Mouse (Mus musculus) stomach, embryonic 16.5 days (tissue): Measurements from ENCODE around the gene Dcakd. TPM values are rescaled to one million over a fixed set of nuclear protein-coding genes. Genes with fewer than 3 reads are reported as not detected.

Source experiments
- ATAC-seq: fragments of 200-750 bp; cut with Nextera tagmentation; 2 replicates; pipeline ENCODE4 v1.8.0; 2017; ENCODE audit warnings: moderate number of reproducible peaks, moderate TSS enrichment; ENCODE audit not compliant: insufficient read depth, low FRiP score
- H3K27ac ChIP-seq: fragments of 300-500 bp; sonication (generic); 2 replicates; pipeline ENCODE4 v1.5.1; 2014; ENCODE audit warnings: low read length
- H3K27me3 ChIP-seq: fragments of 300-500 bp; sonication (generic); 2 replicates; pipeline ENCODE4 v1.6.1; 2014; ENCODE audit warnings: low read length, control low read depth, mixed read lengths; ENCODE audit not compliant: control insufficient read depth, insufficient read depth
- H3K36me3 ChIP-seq: fragments of 300-500 bp; sonication (generic); 2 replicates; pipeline ENCODE4 v1.6.1; 2014; ENCODE audit warnings: low read length; ENCODE audit not compliant: control insufficient read depth, insufficient read depth
- H3K4me1 ChIP-seq: fragments of 300-500 bp; sonication (generic); 2 replicates; pipeline ENCODE4 v1.6.1; 2014; ENCODE audit warnings: low read length, control low read depth, mixed read lengths; ENCODE audit not compliant: control insufficient read depth, insufficient read depth
- H3K4me2 ChIP-seq: fragments of 300-500 bp; sonication (generic); 2 replicates; pipeline ENCODE4 v1.6.1; 2014; ENCODE audit warnings: low read depth, low read length, mixed read lengths
- H3K4me3 ChIP-seq: fragments of 300-500 bp; sonication (generic); replicated peaks from 2 replicates; pipeline ENCODE4 v1.5.1; 2014; ENCODE audit warnings: mild to moderate bottlenecking, low read length
- H3K9ac ChIP-seq: fragments of 300-500 bp; sonication (generic); 2 replicates; pipeline ENCODE4 v1.6.1; 2014; ENCODE audit warnings: low read length
- H3K9me3 ChIP-seq: fragments of 300-500 bp; sonication (generic); replicated peaks from 2 replicates; pipeline ENCODE4 v1.6.1; 2016; ENCODE audit warnings: low read length, control low read depth; ENCODE audit not compliant: control insufficient read depth
- WGBS: fragments of 180-500 bp; shearing (Covaris S2); extraction: QIAGEN DNeasy Blood & Tissue Kit; methylation state at CpG from one replicate; pipeline ENCODE4 v1.1.7; 2014; 5-methylcytosine and 5-hydroxymethylcytosine counted together
- polyA plus RNA-seq: library from polyadenylated mRNA; unstranded; fragments of >200 nt; fragmentation: Nextera tagmentation; extraction: Ambion mirVana; gene quantifications from 2 replicates; pipeline ENCODE4 v1.2.1, GENCODE M21; 2015

Dcakd gene
- polyA plus RNA-seq, 1 experiment from 2014 or later = 85.2 TPM

- Histone ChIP-seq H3K4me3 (no peak overlapping the region), H3K9me3 (no peaks in the 10 kb centered on the region), H3K27me3 (peaks cover 5% of the 10 kb centered on the region; the same call in 1 of the 2 replicates), H3K4me1 (peaks cover 11% of the 10 kb centered on the region), H3K36me3 (no peaks in the 10 kb centered on the region), H3K9ac (peak overlapping the region; percentile 55), H3K4me2 (peak overlapping the region; percentile 16; the same call in 1 of the 2 replicates), H3K27ac (peak overlapping the region; percentile 25; the same call in 1 of the 2 replicates)
- WGBS = 8% methylated on average over 16 of the region's 16 CpGs
- 0 out of 2 replicates have a peak, but pooled peaks have one; percentile 23 for ATAC-seq
Measured at GRCm38 (mm10) chr11:102963246-102963854, 64.8 kb downstream of the Dcakd start.

GRCm38 (mm10) chr11:102962861-102963245 is 65.3 kb downstream of the Dcakd start:
- Histone ChIP-seq H3K4me1 (peaks cover 13% of the 10 kb centered on the region), H3K36me3 (no peaks in the 10 kb centered on the region), H3K27ac (peak overlapping the region; percentile 25; the same call in 1 of the 2 replicates), H3K4me2 (0 out of 2 replicates have a peak overlapping the region, but pooled peaks have one; percentile 9), H3K9me3 (no peaks in the 10 kb centered on the region), H3K9ac (peak overlapping the region; percentile 55; the same call in 1 of the 2 replicates), H3K27me3 (peaks cover 5% of the 10 kb centered on the region; the same call in 1 of the 2 replicates), H3K4me3 (no peak overlapping the region)
- WGBS = 36% methylated on average over 7 of the region's 7 CpGs
- ATAC-seq = no peak

- Histone ChIP-seq H3K27me3 (peaks cover 5% of the 10 kb centered on the region; the same call in 1 of the 2 replicates), H3K4me2 (no peak overlapping the region), H3K9ac (no peak overlapping the region), H3K4me1 (peaks cover 24% of the 10 kb centered on the region), H3K27ac (no peak overlapping the region), H3K9me3 (no peaks in the 10 kb centered on the region), H3K36me3 (no peaks in the 10 kb centered on the region), H3K4me3 (no peak overlapping the region)
- 95% methylated on average over 4 of the region's 4 CpGs for WGBS
- no peak for ATAC-seq
Measured at GRCm38 (mm10) chr11:102961082-102961481, 67.1 kb downstream of the Dcakd start.

- ATAC-seq = no peak
- Histone ChIP-seq H3K36me3 (no peaks in the 10 kb centered on the region), H3K4me3 (no peak overlapping the region), H3K4me1 (peaks cover 24% of the 10 kb centered on the region), H3K27ac (no peak overlapping the region), H3K4me2 (no peak overlapping the region), H3K27me3 (no peaks in the 10 kb centered on the region), H3K9ac (no peak overlapping the region), H3K9me3 (no peaks in the 10 kb centered on the region)
- 83% methylated on average over 1 of the region's 1 CpGs for WGBS
Measured at GRCm38 (mm10) chr11:102958870-102959269, 69.3 kb downstream of the Dcakd start.

- H3K27me3 ChIP-seq = no peaks in the 10 kb centered on the region
- H3K4me3 ChIP-seq = no peak overlapping the region
- no peak overlapping the region for H3K9ac ChIP-seq
- no peaks in the 10 kb centered on the region for H3K9me3 ChIP-seq
- peaks cover 19% of the 10 kb centered on the region for H3K4me1 ChIP-seq
- no peaks in the 10 kb centered on the region for H3K36me3 ChIP-seq
- 81% methylated on average over 6 of the region's 6 CpGs for WGBS
- no peak for ATAC-seq
- H3K27ac ChIP-seq = no peak overlapping the region
- H3K4me2 ChIP-seq = no peak overlapping the region
Measured at GRCm38 (mm10) chr11:102958431-102958830, 69.7 kb downstream of the Dcakd start.

GRCm38 (mm10) chr11:102957692-102958091 is 70.4 kb downstream of the Dcakd start:
- peak overlapping the region; percentile 80 for H3K27ac ChIP-seq
- no peak overlapping the region for H3K4me3 ChIP-seq
- ATAC-seq = no peak
- H3K4me2 ChIP-seq = no peak overlapping the region
- peak overlapping the region; percentile 48; the same call in 1 of the 2 replicates for H3K9ac ChIP-seq
- H3K4me1 ChIP-seq = peaks cover 21% of the 10 kb centered on the region
- WGBS = 61% methylated on average over 8 of the region's 8 CpGs
- H3K9me3 ChIP-seq = no peaks in the 10 kb centered on the region
- no peaks in the 10 kb centered on the region for H3K27me3 ChIP-seq
- H3K36me3 ChIP-seq = no peaks in the 10 kb centered on the region

GRCm38 (mm10) chr11:102956962-102957614 is 71.0 kb downstream of the Dcakd start:
- H3K9ac ChIP-seq = peak overlapping the region; percentile 48; the same call in 1 of the 2 replicates
- peak overlapping the region; percentile 80 for H3K27ac ChIP-seq
- WGBS = 23% methylated on average over 16 of the region's 16 CpGs
- no peaks in the 10 kb centered on the region for H3K27me3 ChIP-seq
- no peak overlapping the region for H3K4me2 ChIP-seq
- peaks cover 22% of the 10 kb centered on the region for H3K4me1 ChIP-seq
- no peaks in the 10 kb centered on the region for H3K9me3 ChIP-seq
- H3K4me3 ChIP-seq = no peak overlapping the region
- peak; percentile 89 for ATAC-seq
- no peaks in the 10 kb centered on the region for H3K36me3 ChIP-seq

GRCm38 (mm10) chr11:102952922-102953321 is 75.2 kb downstream of the Dcakd start:
- H3K4me2 ChIP-seq = no peak overlapping the region
- H3K4me1 ChIP-seq = peaks cover 26% of the 10 kb centered on the region
- H3K36me3 ChIP-seq = no peaks in the 10 kb centered on the region
- H3K9me3 ChIP-seq = no peaks in the 10 kb centered on the region
- H3K27me3 ChIP-seq = peaks cover 11% of the 10 kb centered on the region; the same call in 1 of the 2 replicates
- WGBS = 27% methylated on average over 6 of the region's 6 CpGs
- H3K9ac ChIP-seq = no peak overlapping the region
- no peak overlapping the region for H3K27ac ChIP-seq
- H3K4me3 ChIP-seq = no peak overlapping the region
- no peak for ATAC-seq
